Mouse (Mus musculus): ENCODE results near the gene Prelp.

- TF ChIP-seq EP300 (IDR thresholded peaks at IDR 0.05; ENCODE audit: low read depth in 1 of 2, low read length in 2 of 2): peak; percentile 74 to 76; a peak in 3 of 4 replicates
- TF ChIP-seq MEF2A (IDR thresholded peaks at IDR 0.05; ENCODE audit: extremely low read depth, insufficient replicate concordance, low read depth, low read length, poor library complexity, severe bottlenecking): no peak
- no peak for TF ChIP-seq RAD21 (IDR thresholded peaks at IDR 0.05; ENCODE audit: low read depth, low read length)
- peak; percentile 79 for TF ChIP-seq TAL1 (IDR thresholded peaks at IDR 0.05; ENCODE audit: low read length)
- TF ChIP-seq POLR2A (IDR thresholded peaks at IDR 0.05; ENCODE audit: control insufficient read depth in 1 of 2, insufficient read depth in 1 of 2, low read depth in 1 of 2, low read length in 2 of 2, poor library complexity in 1 of 2): no peak
- TF ChIP-seq TCF12 (IDR thresholded peaks at IDR 0.05; ENCODE audit: low read depth, low read length): peak; percentile 60
- TF ChIP-seq SIN3A (IDR thresholded peaks at IDR 0.05; ENCODE audit: low read length): no peak
- TF ChIP-seq CTCF (IDR thresholded peaks at IDR 0.05 in 2 of 3, conservative IDR thresholded peaks at IDR 0.05 in 1 of 3; ENCODE audit: control insufficient read depth in 1 of 3, insufficient read depth in 1 of 3, low read depth in 2 of 3, low read length in 3 of 3, poor library complexity in 1 of 3, severe bottlenecking in 1 of 3): no peak
- TF ChIP-seq ETS1 (IDR thresholded peaks at IDR 0.05; ENCODE audit: low read depth, low read length): 0 out of 2 replicates have a peak, but pooled peaks have one; percentile 17
- no peak for TF ChIP-seq SMC3 (IDR thresholded peaks at IDR 0.05; ENCODE audit: low read depth, low read length)
- TF ChIP-seq NRF1 (IDR thresholded peaks at IDR 0.05; ENCODE audit: insufficient read depth, low read depth, low read length, poor library complexity, severe bottlenecking): no peak
- no peak for TF ChIP-seq ZNF384 (IDR thresholded peaks at IDR 0.05; ENCODE audit: low read depth, low read length)
- no peak for TF ChIP-seq CHD1 (IDR thresholded peaks at IDR 0.05; ENCODE audit: low read depth, low read length)
- no peak for TF ChIP-seq ZC3H11A (IDR thresholded peaks at IDR 0.05; ENCODE audit: low read depth, low read length)
Measured at GRCm38 (mm10) chr1:133954009-133954408, 32.8 kb upstream of the Prelp start.

Data from MEL (cell line).